Mouse (Mus musculus): ENCODE measurements at regions not wholly inside any gene's neighbourhood (a gene's known extent, or its start where the extent isn't known, plus 50 kb on each side); places are given as distances from the start of the nearest gene placed in this dataset.

- DNase-seq (ENCODE audit: low read depth, low spot score): no peak
These were observed 85.0 kb downstream of the Arl4a start for GRCm38 (mm10) chr12:39952854-39953253.

- no peak for DNase-seq (ENCODE audit: low read depth, low spot score)
These were observed 85.9 kb downstream of the Arl4a start for GRCm38 (mm10) chr12:39951911-39952310.

GRCm38 (mm10) chr12:39950270-39950801 is 87.5 kb downstream of the Arl4a start:
- peak; percentile 65 for DNase-seq (ENCODE audit: low read depth, low spot score)

DNA sequence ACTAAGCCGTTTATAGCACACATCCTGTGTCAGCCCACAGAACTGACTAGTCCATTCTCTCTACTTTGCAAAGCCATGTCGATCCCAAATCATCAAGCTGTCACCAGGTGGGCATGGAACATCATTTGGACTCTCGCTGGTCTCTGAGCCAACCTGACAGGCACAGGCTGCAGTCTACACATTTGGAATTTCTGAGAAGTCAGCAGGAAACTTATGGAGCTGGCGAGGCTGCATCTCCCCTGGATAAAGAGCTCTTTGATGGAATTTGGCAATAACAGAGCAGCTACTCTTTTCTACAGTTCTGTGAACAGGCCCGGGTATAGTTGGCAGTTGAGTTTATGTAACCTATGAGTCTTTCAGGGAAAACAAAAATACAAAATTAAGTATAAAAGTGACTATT is 94.9 kb downstream of the Arl4a start:
- no peak for DNase-seq (ENCODE audit: low read depth, low spot score)

DNA sequence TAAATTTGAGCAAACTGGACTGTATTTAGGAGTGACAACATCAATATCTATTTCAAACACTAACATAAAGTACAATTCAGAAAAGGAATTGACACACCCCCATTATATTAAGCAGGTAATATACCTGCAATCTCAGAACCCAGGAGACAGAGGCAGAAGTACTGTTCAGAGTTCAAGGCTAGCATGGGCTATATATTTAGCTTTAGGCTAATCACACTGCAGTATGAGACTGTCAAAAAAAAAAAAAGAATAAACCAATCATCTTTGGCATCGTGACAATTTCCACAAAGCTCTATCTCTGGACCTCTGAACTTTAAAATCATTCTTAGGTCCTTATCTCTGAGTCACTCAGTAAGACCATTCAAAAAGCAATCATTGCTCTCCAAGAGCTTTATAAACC is 96.7 kb downstream of the Arl4a start:
- DNase-seq (ENCODE audit: low read depth, low spot score): no peak

DNA sequence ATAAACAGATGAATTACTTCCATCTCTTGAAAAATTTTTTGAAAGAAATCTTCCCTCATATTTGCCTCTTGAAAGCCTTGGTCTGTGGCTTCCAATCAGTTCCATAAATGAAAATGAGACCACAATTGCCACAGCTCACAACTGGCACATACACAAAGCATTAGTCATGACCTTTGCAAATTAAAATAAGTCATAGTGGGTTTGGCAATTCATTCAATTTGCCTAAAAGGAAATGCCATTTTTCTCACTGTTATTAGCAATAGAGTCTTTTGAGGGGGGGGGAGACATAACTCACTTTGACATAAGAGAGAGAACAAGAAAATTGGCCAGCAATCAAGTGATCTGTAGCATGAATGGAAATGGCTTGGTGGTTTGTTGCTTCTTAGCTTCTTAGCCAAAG is 98.8 kb downstream of the Arl4a start:
- DNase-seq (ENCODE audit: low read depth, low spot score): no peak

- no peak for DNase-seq (ENCODE audit: low read depth, low spot score)
These were observed 99.6 kb downstream of the Arl4a start for GRCm38 (mm10) chr12:39938211-39938610.

- DNase-seq (ENCODE audit: low read depth, low spot score): peak; percentile 35
These were observed 101.5 kb downstream of the Arl4a start for GRCm38 (mm10) chr12:39936331-39936730.

GRCm38 (mm10) chr12:39935775-39936174 is 102.0 kb downstream of the Arl4a start:
- DNase-seq (ENCODE audit: low read depth, low spot score): no peak

GRCm38 (mm10) chr12:39934877-39935276 is 102.9 kb downstream of the Arl4a start:
- no peak for DNase-seq (ENCODE audit: low read depth, low spot score)

DNA sequence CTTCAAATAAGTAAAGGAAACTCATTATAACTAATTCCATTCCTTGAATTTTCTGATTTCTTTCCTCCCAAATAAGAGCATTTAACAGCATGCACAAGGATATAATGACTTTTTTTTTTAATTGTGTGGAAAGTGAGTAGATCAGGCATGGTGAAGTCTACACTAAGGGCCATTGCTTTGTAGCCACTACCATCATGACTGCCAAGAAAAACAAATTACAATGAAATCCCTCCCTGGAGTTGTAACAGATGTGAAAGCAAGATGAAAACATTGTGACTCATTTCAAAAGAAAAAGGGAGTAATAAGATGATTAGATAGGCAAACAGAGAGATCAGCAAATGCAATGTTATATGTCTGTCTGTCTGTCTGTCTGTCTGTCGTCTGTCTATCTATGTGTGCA is 106.6 kb downstream of the Arl4a start:
- no peak for DNase-seq (ENCODE audit: low read depth, low spot score)

- no peak for DNase-seq (ENCODE audit: low read depth, low spot score)
These were observed 109.9 kb downstream of the Arl4a start for GRCm38 (mm10) chr12:39927902-39928301.

- no peak for DNase-seq (ENCODE audit: low read depth, low spot score)
These were observed 110.8 kb downstream of the Arl4a start for GRCm38 (mm10) chr12:39927014-39927413.

DNA sequence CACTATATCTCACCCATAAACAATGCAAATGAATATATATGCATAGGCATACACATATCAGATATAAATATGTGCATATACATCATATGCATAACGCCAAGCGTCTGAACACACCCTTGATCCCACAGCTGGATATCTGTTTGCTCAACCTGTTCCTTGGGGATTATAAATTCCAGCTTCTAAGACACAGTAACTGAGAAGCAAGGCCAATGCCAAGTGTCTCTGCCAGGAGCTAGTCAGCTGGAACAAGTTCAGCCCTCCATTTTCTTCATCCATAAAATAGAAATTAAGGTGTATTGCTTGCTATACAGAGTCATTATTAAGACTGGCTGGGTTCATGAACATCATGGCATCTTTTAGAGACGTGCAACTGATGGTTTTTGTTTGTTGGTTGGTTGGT is 116.3 kb downstream of the Arl4a start:
- no peak for DNase-seq (ENCODE audit: low read depth, low spot score)

DNA sequence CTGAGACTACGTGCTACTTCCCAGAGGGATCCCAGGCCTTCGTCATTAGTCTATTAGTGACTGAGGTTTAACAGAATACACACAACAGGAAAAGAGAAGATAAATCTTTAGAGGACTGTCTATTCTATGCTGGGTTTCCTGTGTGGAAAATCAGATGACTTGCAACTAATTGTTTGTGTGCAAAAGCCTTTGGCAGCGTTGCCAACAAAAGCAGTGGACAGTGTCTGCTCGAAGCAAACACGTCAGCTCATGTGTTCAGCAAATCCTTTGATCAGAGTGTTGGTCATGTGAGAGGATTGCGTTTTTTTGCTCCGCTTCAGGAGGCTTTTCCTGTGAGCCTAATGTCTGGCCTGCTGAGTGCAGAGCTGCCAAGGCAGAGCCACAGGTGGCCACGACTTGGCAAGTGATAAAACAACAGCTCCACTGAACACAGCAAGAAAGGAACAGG is 117.3 kb downstream of the Arl4a start:
- DNase-seq (ENCODE audit: low read depth, low spot score): peak; percentile 73

DNA sequence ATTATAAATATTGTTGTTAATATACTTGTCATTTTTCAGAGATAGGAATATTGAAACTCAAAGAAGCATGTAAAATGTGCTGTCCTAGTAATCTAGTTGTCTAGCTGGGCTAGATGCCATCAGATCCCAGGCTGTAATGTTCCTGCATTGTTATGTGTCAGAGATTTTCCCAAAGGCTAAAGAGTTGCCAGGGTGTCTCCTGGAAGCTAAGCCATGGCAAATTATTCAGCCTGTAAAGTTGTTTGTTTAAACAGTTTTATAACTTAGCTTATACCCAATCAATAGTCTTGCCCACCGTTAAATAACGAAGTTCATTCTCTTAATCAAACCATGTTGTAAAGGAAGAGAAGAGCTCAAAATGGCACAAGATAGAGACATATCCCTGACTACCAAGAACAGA is 117.9 kb downstream of the Arl4a start:
- DNase-seq (ENCODE audit: low read depth, low spot score): no peak

DNA sequence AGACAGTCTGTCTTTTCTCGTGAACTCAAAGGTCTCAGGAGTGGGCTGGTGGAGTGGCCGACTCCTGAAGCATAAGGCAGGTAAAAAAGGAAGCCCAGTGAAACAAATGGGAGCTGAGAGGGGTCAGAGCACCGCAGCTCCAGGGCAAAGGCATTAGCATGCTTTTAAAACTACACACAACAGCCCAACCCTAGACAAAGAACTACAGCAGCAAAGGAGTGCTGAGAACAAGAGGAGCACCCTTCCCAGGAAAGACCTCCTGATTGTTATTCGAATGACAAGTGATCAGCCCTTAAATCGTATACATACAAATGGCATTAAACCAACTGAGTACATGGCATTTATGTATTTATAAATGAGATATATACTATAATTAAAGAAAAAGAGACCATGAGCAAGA is 149.3 kb downstream of the Arl4a start:
- no peak for DNase-seq (ENCODE audit: low read depth, low spot score)

GRCm38 (mm10) chr12:39885366-39885765 is 152.5 kb downstream of the Arl4a start:
- DNase-seq (ENCODE audit: low read depth, low spot score): no peak

- peak; percentile 62 for DNase-seq (ENCODE audit: low read depth, low spot score)
These were observed 157.5 kb downstream of the Arl4a start for GRCm38 (mm10) chr12:39880309-39880708.

GRCm38 (mm10) chr12:39873917-39874316 is 163.9 kb downstream of the Arl4a start:
- DNase-seq (ENCODE audit: low read depth, low spot score): no peak

DNA sequence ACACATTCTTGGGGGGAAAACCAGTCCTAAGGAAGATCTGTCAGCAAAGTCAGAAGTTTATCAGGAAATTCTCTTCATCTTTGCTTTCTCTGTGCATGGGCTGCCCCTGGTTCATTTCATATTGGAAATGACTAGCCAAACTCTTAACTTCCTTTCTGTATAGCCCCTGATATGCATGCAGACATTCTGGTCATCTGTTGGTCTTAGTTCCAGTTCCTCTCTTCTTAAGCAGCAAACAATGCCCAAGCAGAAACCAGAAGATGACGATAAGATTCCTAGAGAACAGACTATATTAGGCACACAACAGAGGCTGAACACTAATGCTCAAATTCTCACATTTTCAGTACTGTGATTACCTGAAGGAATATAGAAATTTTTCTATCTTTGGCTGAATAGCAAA is 176.0 kb downstream of the Arl4a start:
- DNase-seq (ENCODE audit: low read depth, low spot score): no peak

GRCm38 (mm10) chr12:39851610-39852009 is 186.2 kb downstream of the Arl4a start:
- DNase-seq (ENCODE audit: low read depth, low spot score): no peak

GRCm38 (mm10) chr12:39849346-39850058 is 188.3 kb downstream of the Arl4a start:
- DNase-seq (ENCODE audit: low read depth, low spot score): no peak

DNA sequence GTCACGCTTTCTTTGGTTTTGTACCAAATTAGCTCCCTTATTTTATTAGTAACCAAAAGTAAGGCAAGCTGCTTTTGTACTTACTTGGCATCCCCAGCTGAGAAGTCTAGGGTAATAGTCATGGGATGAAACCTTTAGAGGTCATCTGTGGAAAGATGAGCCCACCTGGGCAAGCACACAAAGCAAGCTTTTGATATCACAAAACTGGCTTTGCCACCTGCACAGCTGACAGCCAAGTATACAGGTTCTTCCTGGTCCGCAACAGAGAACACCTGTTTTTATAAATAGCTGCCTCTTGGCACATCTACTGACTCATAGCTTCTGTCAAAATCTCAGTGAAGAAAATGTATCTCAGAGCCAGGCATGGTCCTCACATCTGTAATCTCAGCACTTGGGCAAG is 197.2 kb downstream of the Arl4a start:
- peak; percentile 10 for DNase-seq (ENCODE audit: low read depth, low spot score)

Measured in brain, adult 2 months (tissue).